Mouse (Mus musculus): ENCODE measurements around the gene L1cam. TPM values are rescaled to one million over a fixed set of nuclear protein-coding genes. Genes with fewer than 3 reads are reported as not detected.

L1cam gene
- total RNA-seq, 1 experiment from 2014 or later, result 59.8 TPM

DNA sequence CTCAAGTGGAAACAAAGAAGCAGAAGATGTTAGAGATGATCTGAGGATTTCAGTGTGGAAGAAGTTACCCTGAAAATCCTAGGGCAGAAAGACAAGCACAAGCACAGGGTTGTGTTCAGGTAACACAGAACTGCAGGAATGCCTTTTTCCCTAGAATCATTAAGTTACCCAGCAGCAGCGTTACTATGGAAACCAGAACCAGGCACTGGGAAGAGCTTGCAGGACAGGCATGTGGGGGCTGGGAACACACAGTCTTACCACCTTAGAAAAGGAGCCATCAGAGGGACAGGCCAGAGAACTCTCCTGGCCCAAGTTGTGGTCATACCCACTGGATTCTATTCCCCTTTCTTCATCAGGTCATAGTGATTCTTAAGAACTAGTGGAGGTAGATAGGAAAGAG, 90.1 kb downstream of the L1cam start:
- ATAC-seq (replicated peaks; ENCODE audit: insufficient number of reproducible peaks, low FRiP score, low TSS enrichment, poor library complexity, severe bottlenecking), result no peak

Other genes starting within 250 kb of the L1cam start
- gene Pnck, start 236.0 kb downstream of the L1cam start, total RNA-seq (2017), result 0.97 TPM in 1 of 3 replicates, not detected in the others
- 0.49 TPM in 1 of 3 replicates, not detected in the others for gene Slc6a8, start 223.0 kb downstream of the L1cam start, total RNA-seq (2017)
- 223 to 253 TPM (median 241 TPM) in 3 replicates for gene Bcap31, start 179.9 kb downstream of the L1cam start, total RNA-seq (2017)
- gene Abcd1, start 179.5 kb downstream of the L1cam start, total RNA-seq (2017), result 23.6 to 41.6 TPM (median 26.6 TPM) in 3 replicates
- 2.7 to 6.1 TPM (median 3.9 TPM) in 3 replicates for gene Plxnb3, start 139.0 kb downstream of the L1cam start, total RNA-seq (2017)
- 12.0 to 20.5 TPM (median 19.1 TPM) in 3 replicates for gene Srpk3, start 121.7 kb downstream of the L1cam start, total RNA-seq (2017)
- 95.4 to 128 TPM (median 113 TPM) in 3 replicates for gene Idh3g, start 109.2 kb downstream of the L1cam start, total RNA-seq (2017)
- 136 to 151 TPM (median 138 TPM) in 3 replicates for gene Ssr4, start 109.1 kb downstream of the L1cam start, total RNA-seq (2017)
- 0.68 to 2.9 TPM (median 1.9 TPM) in 3 replicates for gene Pdzd4, start 71.1 kb downstream of the L1cam start, total RNA-seq (2017)
- gene Avpr2, start 4.0 kb downstream of the L1cam start, total RNA-seq (2017), result 0.96 to 1.9 TPM (median 1.3 TPM) in 3 replicates
- gene Arhgap4, start 25.8 kb upstream of the L1cam start, total RNA-seq (2017), result 164 to 232 TPM (median 166 TPM) in 3 replicates
- gene Naa10, start 25.8 kb upstream of the L1cam start, total RNA-seq (2017), result 32.0 to 50.3 TPM (median 42.9 TPM) in 3 replicates
- 15.9 to 27.6 TPM (median 20.8 TPM) in 3 replicates for gene Renbp, start 34.7 kb upstream of the L1cam start, total RNA-seq (2017)
- 21.4 to 45.9 TPM (median 24.5 TPM) in 3 replicates for gene Hcfc1, start 70.3 kb upstream of the L1cam start, total RNA-seq (2017)
- 44.2 to 65.0 TPM (median 58.3 TPM) in 3 replicates for gene Irak1, start 127.8 kb upstream of the L1cam start, total RNA-seq (2017)
- gene Opn1mw, start 231.4 kb upstream of the L1cam start, total RNA-seq (2017), result not detected in 3 replicates
- gene Mecp2, start 239.3 kb upstream of the L1cam start, total RNA-seq (2017), result 22.6 to 35.0 TPM (median 27.3 TPM) in 3 replicates

Measured in monocyte, adult 5-6 weeks (primary cell).